Comparison of ENCODE assay signal across 22 mouse cellular contexts in genomic region chr5:100248611-100249010, GRCm38 (mm10).
A peak's percentile ranks its signal among the peaks of the same experiment; 100 is the strongest.
DNase-seq lines count a peak whose midpoint lies in the region; ATAC-seq lines count a peak whose summit lies in the region.
"Had no signal": no experiment of that assay in that cellular context is flagged by ENCODE, and none has a peak within 500 bp of the region (broad histone marks: within the 10 kb centered on the region; RNA-seq: fewer than 3 reads in every experiment).

No protein-coding gene starts in this region.

- no peaks in the 10 kb centered on the region for H3K36me3 ChIP-seq in midbrain, embryonic 11.5 days (ENCODE audit: control insufficient read depth, insufficient read depth, low read length)
- no peaks in the 10 kb centered on the region for H3K36me3 ChIP-seq in midbrain, embryonic 16.5 days (ENCODE audit: control insufficient read depth, insufficient read depth, low read length)
- H3K36me3 ChIP-seq: embryonic facial prominence, embryonic 12.5 days; embryonic facial prominence, embryonic 15.5 days; hindbrain, embryonic 12.5 days; hindbrain, embryonic 15.5 days had no signal

- no peak overlapping the region for H3K27ac ChIP-seq in midbrain, embryonic 11.5 days (ENCODE audit: low read depth, low read length)
- H3K27ac ChIP-seq in midbrain, embryonic 16.5 days (ENCODE audit: low read length) = no peak overlapping the region
- H3K27ac ChIP-seq: embryonic facial prominence, embryonic 12.5 days; embryonic facial prominence, embryonic 15.5 days; gastrocnemius, adult 2 months; hindbrain, embryonic 12.5 days; hindbrain, embryonic 15.5 days had no signal

- no peak for ATAC-seq in midbrain, embryonic 11.5 days (ENCODE audit: low FRiP score)
- no peak for ATAC-seq in midbrain, embryonic 16.5 days
- ATAC-seq: forebrain, embryonic 14.5 days; forebrain, postnatal 0 days; intestine, postnatal 0 days had no signal

- no peak overlapping the region for H3K4me3 ChIP-seq in midbrain, embryonic 11.5 days (ENCODE audit: low read depth, low read length)
- H3K4me3 ChIP-seq in midbrain, embryonic 16.5 days (ENCODE audit: low read depth, low read length) = no peak overlapping the region
- H3K4me3 ChIP-seq: embryonic facial prominence, embryonic 12.5 days; embryonic facial prominence, embryonic 15.5 days; gastrocnemius, adult 2 months; hindbrain, embryonic 12.5 days; hindbrain, embryonic 15.5 days had no signal

- no peaks in the 10 kb centered on the region for H3K4me1 ChIP-seq in midbrain, embryonic 11.5 days (ENCODE audit: control insufficient read depth, insufficient read depth, low read length)
- H3K4me1 ChIP-seq in midbrain, embryonic 16.5 days (ENCODE audit: control insufficient read depth, insufficient read depth, low read length) = no peaks in the 10 kb centered on the region
- H3K4me1 ChIP-seq: embryonic facial prominence, embryonic 12.5 days; embryonic facial prominence, embryonic 15.5 days; hindbrain, embryonic 12.5 days; hindbrain, embryonic 15.5 days had no signal

- DNase-seq in adrenal gland, adult 2 months = peak; percentile 58
- no peak for DNase-seq in adrenal gland, postnatal 4 days (ENCODE audit: low spot score in 2 of 2)
- DNase-seq in midbrain, embryonic 11.5 days (ENCODE audit: low spot score, missing footprints) = peak; percentile 59
- DNase-seq in adrenal gland, postnatal 36 days = peak; percentile 23 to 57
- no peak for DNase-seq in thymus, postnatal 25 days
- DNase-seq: B cell, adult 2 months; cerebellum, adult 11 months; cerebellum, adult 2 months; cerebellum, adult 9-11 months; cerebellum, postnatal 25 days; forebrain, postnatal 0 days; gastrocnemius, adult 2 months; gastrocnemius, postnatal 14 days; kidney, adult 2 months had no signal

- H3K27me3 ChIP-seq in midbrain, embryonic 11.5 days (ENCODE audit: control insufficient read depth, insufficient read depth, low read length) = no peaks in the 10 kb centered on the region
- H3K27me3 ChIP-seq in midbrain, embryonic 16.5 days (ENCODE audit: control insufficient read depth, insufficient read depth, low read depth, low read length) = no peaks in the 10 kb centered on the region
- H3K27me3 ChIP-seq: embryonic facial prominence, embryonic 12.5 days; embryonic facial prominence, embryonic 15.5 days; hindbrain, embryonic 15.5 days had no signal

- 84% methylated on average over 5 of the region's 5 CpGs for WGBS in midbrain, embryonic 11.5 days
- 77% methylated on average over 5 of the region's 5 CpGs for WGBS in midbrain, embryonic 16.5 days

- H3K4me2 ChIP-seq in midbrain, embryonic 11.5 days = no peak overlapping the region
- H3K4me2 ChIP-seq in midbrain, embryonic 16.5 days (ENCODE audit: low read length) = no peak overlapping the region
- H3K4me2 ChIP-seq: embryonic facial prominence, embryonic 12.5 days; embryonic facial prominence, embryonic 15.5 days; heart, embryonic 11.5 days; hindbrain, embryonic 12.5 days; hindbrain, embryonic 15.5 days had no signal

- H3K9ac ChIP-seq in midbrain, embryonic 11.5 days (ENCODE audit: low read length) = no peak overlapping the region
- H3K9ac ChIP-seq in midbrain, embryonic 16.5 days (ENCODE audit: low read depth, low read length) = no peak overlapping the region
- H3K9ac ChIP-seq: embryonic facial prominence, embryonic 12.5 days; embryonic facial prominence, embryonic 15.5 days; forebrain, postnatal 0 days; hindbrain, embryonic 12.5 days; hindbrain, embryonic 15.5 days had no signal

- no peaks in the 10 kb centered on the region; the same call in 1 of the 2 replicates for H3K9me3 ChIP-seq in midbrain, embryonic 11.5 days (ENCODE audit: control insufficient read depth, low read length)
- H3K9me3 ChIP-seq in midbrain, embryonic 16.5 days (replicated peaks; ENCODE audit: control insufficient read depth, low read length, poor library complexity, severe bottlenecking) = no peaks in the 10 kb centered on the region
- H3K9me3 ChIP-seq: embryonic facial prominence, embryonic 12.5 days; embryonic facial prominence, embryonic 15.5 days; hindbrain, embryonic 15.5 days had no signal

Comparison
In these comparisons a context has a peak if more than half of its experiments do, and no peak if none do; other contexts are left out.
1. DNase-seq: peak in adrenal gland, adult 2 months (single experiment), midbrain, embryonic 11.5 days (single experiment) and adrenal gland, postnatal 36 days (2 of 2); none in adrenal gland, postnatal 4 days (0 of 2) and thymus, postnatal 25 days (single experiment).